Mouse (Mus musculus): ENCODE measurements around the gene Iqck.

GRCm38 (mm10) chr7:118937469-118938387 lies 82.2 kb downstream of the Iqck start:
- TF ChIP-seq CTCF (IDR thresholded peaks at IDR 0.05; ENCODE audit: extremely low read depth, insufficient read length, insufficient replicate concordance, low read depth, low read length) (no peak), POLR2A (IDR thresholded peaks at IDR 0.05; ENCODE audit: low read depth, low read length) (no peak)

All from small intestine, adult 2 months (tissue).